Mouse (Mus musculus) intestine, embryonic 14.5 days (tissue): ENCODE measurements around the gene Cpsf2. TPM values are rescaled to one million over a fixed set of nuclear protein-coding genes. Genes with fewer than 3 reads are reported as not detected.

Source experiments
- ATAC-seq: fragments of 200-750 bp; cut with Nextera tagmentation; replicated peaks from 2 replicates; pipeline ENCODE4 v1.8.0; 2017; ENCODE audit warnings: low read depth, moderate number of reproducible peaks, moderate TSS enrichment, moderate library complexity; ENCODE audit not compliant: low FRiP score, low TSS enrichment
- DNase-seq: peaks from one replicate; pipeline ENCODE4 v3.0.0-alpha.2; 2018; ENCODE audit warnings: low spot score
- H3K27ac ChIP-seq: fragments of 300-500 bp; sonication (generic); 2 replicates; pipeline ENCODE4 v1.5.1; 2014; ENCODE audit warnings: low read depth, mild to moderate bottlenecking, control low read depth
- H3K27me3 ChIP-seq: fragments of 300-500 bp; sonication (generic); replicated peaks from 2 replicates; pipeline ENCODE4 v1.6.1; 2014; ENCODE audit warnings: low read length, control low read depth; ENCODE audit not compliant: control insufficient read depth, insufficient read depth
- H3K36me3 ChIP-seq: fragments of 300-500 bp; sonication (generic); 2 replicates; pipeline ENCODE4 v1.6.1; 2014; ENCODE audit warnings: low read length, control low read depth; ENCODE audit not compliant: control insufficient read depth, insufficient read depth
- H3K4me1 ChIP-seq: fragments of 300-500 bp; sonication (generic); replicated peaks from 2 replicates; pipeline ENCODE4 v1.6.1; 2014; ENCODE audit warnings: low read length, control low read depth, mixed read lengths; ENCODE audit not compliant: control insufficient read depth, insufficient read depth
- H3K4me2 ChIP-seq: fragments of 300-500 bp; sonication (generic); 2 replicates; pipeline ENCODE4 v1.6.1; 2014; ENCODE audit warnings: low read length
- H3K4me3 ChIP-seq: fragments of 300-500 bp; sonication (generic); 2 replicates; pipeline ENCODE4 v1.5.1; 2014; ENCODE audit warnings: low read depth, low read length, control low read depth, mixed read lengths
- H3K9ac ChIP-seq: fragments of 300-500 bp; sonication (generic); 2 replicates; pipeline ENCODE4 v1.6.1; 2014; ENCODE audit warnings: mild to moderate bottlenecking, low read length
- H3K9me3 ChIP-seq: fragments of 300-500 bp; sonication (generic); 2 replicates; pipeline ENCODE4 v1.6.1; 2016; ENCODE audit warnings: low read length, control low read depth; ENCODE audit not compliant: control insufficient read depth
- WGBS: fragments of 180-500 bp; shearing (Covaris S2); extraction: QIAGEN DNeasy Blood & Tissue Kit; methylation state at CpG from one replicate; pipeline ENCODE4 v1.1.7; 2014; 5-methylcytosine and 5-hydroxymethylcytosine counted together
- polyA plus RNA-seq: library from polyadenylated mRNA; unstranded; fragments of >200 nt; fragmentation: Nextera tagmentation; extraction: Ambion mirVana; gene quantifications from 2 replicates; pipeline ENCODE4 v1.2.1, GENCODE M21; 2014

Gene Cpsf2
- polyA plus RNA-seq, 1 experiment from 2014 or later: 31.3 TPM

GRCm38 (mm10) chr12:101994576-101995467 is 19.0 kb downstream of the Cpsf2 start:
- Histone ChIP-seq H3K9me3 (no peaks in the 10 kb centered on the region), H3K9ac (no peak overlapping the region), H3K4me2 (no peak overlapping the region), H3K27me3 (no peaks in the 10 kb centered on the region), H3K27ac (no peak overlapping the region), H3K4me3 (no peak overlapping the region), H3K4me1 (no peaks in the 10 kb centered on the region), H3K36me3 (peaks cover 87% of the 10 kb centered on the region)
- DNase-seq (no peak), ATAC-seq (no peak)
- WGBS: 90% methylated on average over 8 of the region's 8 CpGs

DNA sequence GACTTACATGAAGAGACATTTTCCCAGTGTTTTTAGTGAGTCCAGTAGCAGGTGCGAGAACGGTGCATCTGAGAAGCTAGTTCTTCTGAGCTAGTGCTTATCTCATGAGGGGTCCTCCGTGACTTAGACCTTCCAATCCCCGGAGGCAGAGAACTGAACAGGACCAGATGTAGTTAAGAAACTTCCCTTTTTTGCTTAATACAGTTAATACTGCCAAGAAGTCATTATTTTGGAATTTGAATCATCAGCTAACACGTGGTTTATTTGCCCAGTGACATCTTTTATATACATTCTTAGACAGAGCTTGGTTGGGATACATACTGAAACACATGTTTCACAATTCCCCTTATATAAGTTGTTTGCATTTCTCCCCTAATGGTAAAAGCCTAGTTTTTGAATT is 23.1 kb downstream of the Cpsf2 start:
- no peak for ATAC-seq
- H3K4me2 ChIP-seq: no peak overlapping the region
- no peak for DNase-seq
- no peak overlapping the region for H3K27ac ChIP-seq
- H3K9me3 ChIP-seq: no peaks in the 10 kb centered on the region
- no peaks in the 10 kb centered on the region for H3K27me3 ChIP-seq
- no peak overlapping the region for H3K9ac ChIP-seq
- no peak overlapping the region for H3K4me3 ChIP-seq
- no peaks in the 10 kb centered on the region for H3K4me1 ChIP-seq
- 95% methylated on average over 5 of the region's 5 CpGs for WGBS
- peaks cover 88% of the 10 kb centered on the region for H3K36me3 ChIP-seq

GRCm38 (mm10) chr12:102000785-102001184 is 25.0 kb downstream of the Cpsf2 start:
- WGBS: 92% methylated on average over 11 of the region's 11 CpGs
- ATAC-seq: no peak

DNA sequence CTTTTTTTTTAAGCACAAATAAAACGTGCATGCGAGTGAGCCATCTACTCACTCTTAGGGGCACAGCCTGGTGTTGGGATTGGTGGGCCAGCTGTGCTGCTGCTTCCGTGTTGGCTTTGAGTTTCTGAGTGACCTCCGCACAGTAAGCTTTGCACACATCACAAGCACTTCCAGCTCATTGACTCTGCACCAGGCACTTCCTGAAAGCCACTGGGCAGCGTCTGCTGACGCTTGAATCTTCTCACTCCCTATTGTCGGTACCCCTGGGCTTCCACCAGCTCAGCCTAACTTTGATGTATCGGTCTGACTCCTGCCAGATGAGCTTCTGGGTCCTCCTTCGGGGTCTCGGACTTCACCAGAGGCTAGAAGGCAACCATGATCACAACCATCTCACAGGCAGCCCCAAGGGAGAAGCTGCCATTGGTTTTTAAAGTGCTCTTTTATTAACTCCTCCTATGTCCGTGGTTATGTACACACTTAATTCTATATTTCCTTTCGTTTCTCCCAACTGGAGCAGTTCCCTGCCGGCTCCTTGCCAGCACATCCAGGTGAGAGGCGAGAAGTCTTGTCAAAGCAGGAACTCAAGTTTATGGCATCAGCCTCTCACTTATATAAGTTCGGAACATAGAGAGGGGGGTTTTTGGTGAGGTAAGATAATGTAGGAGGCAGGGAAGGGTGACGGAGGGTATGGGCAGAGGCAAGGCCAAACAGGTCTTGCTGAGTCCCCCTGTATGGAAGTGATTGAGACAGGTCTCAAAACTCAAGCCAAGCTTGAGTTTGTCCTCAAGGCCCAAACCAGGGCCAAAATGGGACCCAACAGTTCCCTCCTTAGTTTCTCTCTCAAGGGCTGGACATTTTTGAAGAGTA is 32.6 kb downstream of the Cpsf2 start:
- Histone ChIP-seq H3K36me3 (peaks cover 19% of the 10 kb centered on the region), H3K4me3 (no peak overlapping the region), H3K4me1 (no peaks in the 10 kb centered on the region), H3K9me3 (no peaks in the 10 kb centered on the region), H3K9ac (no peak overlapping the region), H3K27ac (no peak overlapping the region), H3K27me3 (no peaks in the 10 kb centered on the region), H3K4me2 (no peak overlapping the region)
- 86% methylated on average over 16 of the region's 16 CpGs for WGBS
- no peak for ATAC-seq
- no peak for DNase-seq

More at GRCm38 (mm10) chr12:102000785-102001184, 25.0 kb downstream of the Cpsf2 start:
- no peak overlapping the region for H3K4me3 ChIP-seq
- H3K4me2 ChIP-seq: no peak overlapping the region
- no peak for DNase-seq
- H3K36me3 ChIP-seq: peaks cover 83% of the 10 kb centered on the region
- H3K27ac ChIP-seq: no peak overlapping the region
- H3K27me3 ChIP-seq: no peaks in the 10 kb centered on the region
- H3K9ac ChIP-seq: no peak overlapping the region
- no peaks in the 10 kb centered on the region for H3K4me1 ChIP-seq
- no peaks in the 10 kb centered on the region for H3K9me3 ChIP-seq

DNA sequence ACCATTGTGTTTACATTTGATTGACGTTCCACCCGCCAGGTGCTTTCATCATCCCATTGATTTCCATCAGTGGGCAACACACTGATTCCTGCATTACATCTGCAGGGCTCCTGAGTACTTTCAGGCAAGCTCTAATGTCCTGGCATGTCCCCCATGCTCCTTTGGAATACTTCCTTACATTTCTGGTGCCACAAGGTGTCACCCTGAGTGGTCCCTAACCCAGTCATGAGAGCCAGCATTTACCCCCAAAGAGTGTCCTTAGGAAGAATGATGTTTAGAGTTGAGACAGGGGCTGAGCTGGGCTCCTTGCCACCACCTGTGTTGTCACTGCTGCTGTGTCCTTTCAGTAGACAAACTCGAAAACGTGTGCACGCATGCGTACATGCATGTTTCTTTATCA is 33.8 kb downstream of the Cpsf2 start:
- ATAC-seq (no peak), DNase-seq (peak; percentile 29)
- Histone ChIP-seq H3K27ac (no peak overlapping the region), H3K4me3 (no peak overlapping the region), H3K4me1 (no peaks in the 10 kb centered on the region), H3K4me2 (no peak overlapping the region), H3K27me3 (no peaks in the 10 kb centered on the region), H3K9me3 (no peaks in the 10 kb centered on the region), H3K36me3 (peaks cover 11% of the 10 kb centered on the region; the same call in 1 of the 2 replicates), H3K9ac (no peak overlapping the region)
- WGBS: 87% methylated on average over 6 of the region's 6 CpGs

GRCm38 (mm10) chr12:102014411-102014810 is 38.6 kb downstream of the Cpsf2 start:
- no peak overlapping the region for H3K4me2 ChIP-seq
- H3K9me3 ChIP-seq: no peaks in the 10 kb centered on the region
- H3K4me1 ChIP-seq: no peaks in the 10 kb centered on the region
- H3K27me3 ChIP-seq: no peaks in the 10 kb centered on the region
- no peaks in the 10 kb centered on the region for H3K36me3 ChIP-seq
- ATAC-seq: peak; percentile 50; the same call in 1 of the 2 replicates
- no peak overlapping the region for H3K4me3 ChIP-seq
- H3K9ac ChIP-seq: no peak overlapping the region
- no peak overlapping the region for H3K27ac ChIP-seq
- 23% methylated on average over 5 of the region's 5 CpGs for WGBS
- no peak for DNase-seq

DNA sequence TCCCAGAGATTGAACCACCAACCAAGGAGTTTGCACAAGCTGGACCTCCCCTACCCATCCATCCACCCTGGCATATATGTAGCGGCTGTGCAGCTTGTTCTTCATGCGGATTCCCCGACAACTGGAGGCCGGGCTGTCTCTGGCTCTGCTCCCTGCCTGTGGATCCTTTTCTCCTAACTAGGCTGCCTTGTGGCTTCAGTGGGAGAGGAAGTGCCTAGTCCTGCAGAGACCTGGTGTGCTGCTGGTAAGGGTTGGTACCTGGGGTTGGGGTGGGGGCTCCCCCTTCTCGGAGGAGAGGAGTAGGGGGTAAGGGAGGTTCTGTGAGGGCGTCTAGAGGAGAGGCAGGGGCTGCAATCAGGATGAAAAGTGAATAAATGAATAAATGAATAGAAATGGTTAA is 39.3 kb downstream of the Cpsf2 start:
- H3K36me3 ChIP-seq: no peaks in the 10 kb centered on the region
- H3K27me3 ChIP-seq: no peaks in the 10 kb centered on the region
- no peak overlapping the region for H3K27ac ChIP-seq
- WGBS: 90% methylated on average over 6 of the region's 6 CpGs
- no peak overlapping the region for H3K9ac ChIP-seq
- no peak for ATAC-seq
- H3K4me2 ChIP-seq: no peak overlapping the region
- H3K9me3 ChIP-seq: no peaks in the 10 kb centered on the region
- no peak for DNase-seq
- H3K4me1 ChIP-seq: no peaks in the 10 kb centered on the region
- no peak overlapping the region for H3K4me3 ChIP-seq

DNA sequence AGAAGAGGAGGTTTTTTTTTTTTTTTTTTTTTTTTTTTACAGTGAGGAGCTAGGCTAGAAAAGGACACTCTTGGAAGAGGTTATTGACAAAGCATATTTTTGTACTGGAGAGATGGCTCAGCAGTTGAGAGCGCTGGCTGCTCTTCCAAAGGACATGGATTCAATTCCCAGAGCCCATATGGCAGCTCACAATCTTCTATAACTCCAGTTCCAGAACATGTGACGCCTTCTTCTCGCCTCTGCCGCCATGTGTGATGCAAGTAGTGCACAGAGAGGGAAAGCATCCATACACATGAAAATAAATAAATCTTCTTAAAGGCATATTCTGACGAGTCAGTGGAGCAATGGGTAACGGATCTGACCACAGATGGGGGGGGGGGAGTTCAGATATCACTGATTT is 46.1 kb downstream of the Cpsf2 start:
- no peak for DNase-seq
- H3K27ac ChIP-seq: no peak overlapping the region
- no peak overlapping the region for H3K4me2 ChIP-seq
- WGBS: 88% methylated on average over 6 of the region's 6 CpGs
- H3K9ac ChIP-seq: no peak overlapping the region
- no peaks in the 10 kb centered on the region for H3K27me3 ChIP-seq
- 0 out of 2 replicates have a peak, but pooled peaks cover 3% of the 10 kb centered on the region for H3K4me1 ChIP-seq
- H3K36me3 ChIP-seq: no peaks in the 10 kb centered on the region
- no peak for ATAC-seq
- H3K9me3 ChIP-seq: no peaks in the 10 kb centered on the region
- no peak overlapping the region for H3K4me3 ChIP-seq
